Mouse (Mus musculus): ENCODE measurements around the gene Pknox2. TPM values are rescaled to one million over a fixed set of nuclear protein-coding genes. Genes with fewer than 3 reads are reported as not detected.

The Pknox2 gene
- polyA plus RNA-seq, 1 experiment from 2014 or later, result 14.0 TPM

- no peaks in the 10 kb centered on the region for H3K4me1 ChIP-seq
- no peak overlapping the region for H3K4me3 ChIP-seq (replicated peaks)
- no peaks in the 10 kb centered on the region for H3K9me3 ChIP-seq (replicated peaks)
- no peak overlapping the region for H3K4me2 ChIP-seq (replicated peaks)
- no peak overlapping the region for H3K27ac ChIP-seq (replicated peaks)
- whole genome bisulfite sequencing, result 83% methylated on average over 2 of the region's 2 CpGs
- H3K9ac ChIP-seq, result no peak overlapping the region
- no peak for ATAC-seq (ENCODE audit: insufficient number of reproducible peaks, low FRiP score, low TSS enrichment, low read depth)
- no peaks in the 10 kb centered on the region for H3K36me3 ChIP-seq
- no peaks in the 10 kb centered on the region for H3K27me3 ChIP-seq
These were observed 295.0 kb downstream of the Pknox2 start for GRCm38 (mm10) chr9:36852175-36852574.

GRCm38 (mm10) chr9:36850091-36850490 lies 297.1 kb downstream of the Pknox2 start:
- Histone ChIP-seq H3K4me3 (replicated peaks) (no peak overlapping the region), H3K36me3 (no peaks in the 10 kb centered on the region), H3K9ac (no peak overlapping the region), H3K4me2 (replicated peaks) (no peak overlapping the region), H3K27me3 (no peaks in the 10 kb centered on the region), H3K9me3 (replicated peaks) (no peaks in the 10 kb centered on the region), H3K27ac (replicated peaks) (no peak overlapping the region), H3K4me1 (no peaks in the 10 kb centered on the region)
- no peak for ATAC-seq (ENCODE audit: insufficient number of reproducible peaks, low FRiP score, low TSS enrichment, low read depth)
- 32% methylated on average over 1 of the region's 1 CpGs for WGBS

GRCm38 (mm10) chr9:36848661-36849060 lies 298.5 kb downstream of the Pknox2 start:
- ATAC-seq (ENCODE audit: insufficient number of reproducible peaks, low FRiP score, low TSS enrichment, low read depth), result no peak
- no peak overlapping the region for H3K27ac ChIP-seq (replicated peaks)
- H3K4me3 ChIP-seq (replicated peaks), result no peak overlapping the region
- no peaks in the 10 kb centered on the region for H3K9me3 ChIP-seq (replicated peaks)
- no peaks in the 10 kb centered on the region for H3K27me3 ChIP-seq
- H3K4me1 ChIP-seq, result no peaks in the 10 kb centered on the region
- H3K4me2 ChIP-seq (replicated peaks), result no peak overlapping the region
- WGBS, result 74% methylated on average over 2 of the region's 2 CpGs
- H3K9ac ChIP-seq, result no peak overlapping the region
- H3K36me3 ChIP-seq, result no peaks in the 10 kb centered on the region

GRCm38 (mm10) chr9:36846346-36846745 lies 300.9 kb downstream of the Pknox2 start:
- H3K4me1 ChIP-seq, result no peaks in the 10 kb centered on the region
- no peak overlapping the region for H3K4me3 ChIP-seq (replicated peaks)
- ATAC-seq (ENCODE audit: insufficient number of reproducible peaks, low FRiP score, low TSS enrichment, low read depth), result no peak
- H3K9me3 ChIP-seq (replicated peaks), result no peaks in the 10 kb centered on the region
- no peak overlapping the region for H3K9ac ChIP-seq
- WGBS, result 34% methylated on average over 4 of the region's 4 CpGs
- H3K27ac ChIP-seq (replicated peaks), result no peak overlapping the region
- no peak overlapping the region for H3K4me2 ChIP-seq (replicated peaks)
- no peaks in the 10 kb centered on the region for H3K27me3 ChIP-seq
- no peaks in the 10 kb centered on the region for H3K36me3 ChIP-seq

Other genes with a start within 250 kb of the Pknox2 start
- 12.5 and 14.7 TPM in 2 replicates for gene Tmem218, start 60.8 kb upstream of the Pknox2 start, polyA plus RNA-seq (2015; fragmentation: Nextera tagmentation; extraction: Ambion mirVana)
- 9.8 and 10.4 TPM in 2 replicates for gene Slc37a2, start 108.3 kb upstream of the Pknox2 start, polyA plus RNA-seq (2015; fragmentation: Nextera tagmentation; extraction: Ambion mirVana)
- 7.2 and 8.7 TPM in 2 replicates for gene Ccdc15, start 201.0 kb upstream of the Pknox2 start, polyA plus RNA-seq (2015; fragmentation: Nextera tagmentation; extraction: Ambion mirVana)
- 0.17 and 0.64 TPM in 2 replicates for gene Hepacam, start 219.9 kb upstream of the Pknox2 start, polyA plus RNA-seq (2015; fragmentation: Nextera tagmentation; extraction: Ambion mirVana)

Measured in embryonic facial prominence, embryonic 15.5 days (tissue).